ENCODE assay signal across 12 mouse cellular contexts in the genomic region with DNA sequence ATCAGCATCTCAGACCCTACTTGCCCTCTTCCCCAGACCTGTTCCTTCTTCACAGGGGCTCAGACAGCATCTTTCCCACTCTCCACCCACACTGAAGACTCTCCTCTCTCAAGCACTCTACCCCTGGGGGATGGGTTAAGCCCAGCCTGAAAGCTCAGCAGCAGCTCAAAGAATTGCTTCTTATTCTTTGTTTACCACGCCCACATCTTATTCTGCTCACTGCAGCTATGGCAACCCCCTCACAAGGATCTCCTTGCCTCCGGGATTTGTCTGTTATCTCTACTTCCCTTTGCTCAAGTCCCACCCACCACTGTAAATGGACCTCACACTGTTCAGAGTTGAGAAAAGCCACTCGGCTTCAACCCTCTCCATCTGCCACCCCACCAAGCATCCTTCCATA. TPM values are rescaled to one million over a fixed set of nuclear protein-coding genes. Genes with fewer than 3 reads are reported as not detected.
DNase-seq lines count a peak whose midpoint lies in the region; ATAC-seq and TF ChIP-seq lines count a peak whose summit lies in the region.
"Had no signal": no experiment of that assay in that cellular context is flagged by ENCODE, and none has a peak within 500 bp of the region (broad histone marks: within the 10 kb centered on the region; RNA-seq: fewer than 3 reads in every experiment).

No protein-coding gene starts in this region.

- intact Hi-C loops in heart, postnatal 14 days (cut with DNase I): no loop called here

- H3K4me3 ChIP-seq in hindbrain, embryonic 11.5 days (ENCODE audit: low read depth, low read length): no peak overlapping the region
- no peak overlapping the region for H3K4me3 ChIP-seq in midbrain, postnatal 0 days (ENCODE audit: low read depth, low read length)
- H3K4me3 ChIP-seq: erythroblast, embryonic 14.5 days; heart, embryonic 15.5 days had no signal

- no peaks in the 10 kb centered on the region for H3K36me3 ChIP-seq in hindbrain, embryonic 11.5 days (ENCODE audit: control insufficient read depth, insufficient read depth, low read length)
- no peaks in the 10 kb centered on the region for H3K36me3 ChIP-seq in midbrain, postnatal 0 days (ENCODE audit: insufficient read depth, low read length)
- H3K36me3 ChIP-seq: heart, embryonic 15.5 days had no signal

- no peak overlapping the region for H3K27ac ChIP-seq in hindbrain, embryonic 11.5 days (ENCODE audit: low read depth, low read length)
- no peak overlapping the region for H3K27ac ChIP-seq in midbrain, postnatal 0 days (ENCODE audit: low read depth, low read length)
- H3K27ac ChIP-seq: heart, embryonic 15.5 days had no signal

- H3K9me3 ChIP-seq in hindbrain, embryonic 11.5 days (ENCODE audit: control insufficient read depth, low read length): no peaks in the 10 kb centered on the region
- H3K9me3 ChIP-seq in midbrain, postnatal 0 days (ENCODE audit: low read length): no peaks in the 10 kb centered on the region
- H3K9me3 ChIP-seq: heart, embryonic 15.5 days had no signal

- peak; percentile 3 for DNase-seq in layer of hippocampus, adult 11-12 months (ENCODE audit: low spot score)
- no peak for DNase-seq in layer of hippocampus, postnatal 10 days (ENCODE audit: low spot score in 2 of 2)
- peak; percentile 30 for DNase-seq in hindbrain, embryonic 11.5 days (ENCODE audit: low spot score)
- peak; percentile 20 for DNase-seq in midbrain, postnatal 0 days (ENCODE audit: low spot score)
- no peak for DNase-seq in gastrocnemius, adult 18-20 months (ENCODE audit: low spot score)
- DNase-seq in heart, postnatal 14 days: no peak
- no peak for DNase-seq in adrenal gland, adult 18-20 months (ENCODE audit: low spot score in 2 of 2)
- DNase-seq: adrenal gland, postnatal 14 days; lung, postnatal 14 days had no signal

- TF ChIP-seq CTCF in midbrain, postnatal 0 days (IDR thresholded peaks at IDR 0.05): no peak

- ATAC-seq in common myeloid progenitor, adult 5-6 weeks (replicated peaks; ENCODE audit: low read depth, poor library complexity, severe bottlenecking): peak; percentile 57
- peak; percentile 30; the same call in 1 of the 2 replicates for ATAC-seq in hindbrain, embryonic 11.5 days (ENCODE audit: low FRiP score)
- no peak for ATAC-seq in midbrain, postnatal 0 days (ENCODE audit: low FRiP score)

- H3K4me1 ChIP-seq in hindbrain, embryonic 11.5 days (replicated peaks; ENCODE audit: control insufficient read depth, insufficient read depth, low read length): no peaks in the 10 kb centered on the region
- H3K4me1 ChIP-seq in midbrain, postnatal 0 days (ENCODE audit: insufficient read depth, low read length): no peaks in the 10 kb centered on the region

- no peak overlapping the region for H3K9ac ChIP-seq in hindbrain, embryonic 11.5 days (ENCODE audit: low read depth, low read length)
- H3K9ac ChIP-seq in midbrain, postnatal 0 days (replicated peaks; ENCODE audit: low read length, poor library complexity, severe bottlenecking): no peak overlapping the region
- H3K9ac ChIP-seq: heart, embryonic 15.5 days had no signal

- 14% methylated on average over 3 of the region's 3 CpGs for WGBS in hindbrain, embryonic 11.5 days
- WGBS in midbrain, postnatal 0 days: 9% methylated on average over 3 of the region's 3 CpGs

- H3K27me3 ChIP-seq in hindbrain, embryonic 11.5 days (ENCODE audit: control insufficient read depth, insufficient read depth, low read length): no peaks in the 10 kb centered on the region
- no peaks in the 10 kb centered on the region for H3K27me3 ChIP-seq in midbrain, postnatal 0 days (ENCODE audit: insufficient read depth, low read length)
- H3K27me3 ChIP-seq: heart, embryonic 15.5 days had no signal

- no peak overlapping the region for H3K4me2 ChIP-seq in hindbrain, embryonic 11.5 days (replicated peaks; ENCODE audit: low read depth, low read length)
- no peak overlapping the region for H3K4me2 ChIP-seq in midbrain, postnatal 0 days (ENCODE audit: low read depth, low read length, poor library complexity, severe bottlenecking)
- H3K4me2 ChIP-seq: heart, embryonic 15.5 days had no signal

RNA-seq across cellular contexts. Expression of a gene that starts 28.7 kb away (rescaled TPM):
- 10 to 100 TPM; 22.9 to 27.5 TPM for total RNA-seq in layer of hippocampus, postnatal 10 days (2021)
- 26.1 and 32.0 TPM in 2 replicates for total RNA-seq in common myeloid progenitor, adult 5-6 weeks (2017)
- 6.3 and 7.0 TPM in 2 replicates for polyA plus RNA-seq in hindbrain, embryonic 11.5 days (2014; fragmentation: Nextera tagmentation; extraction: Ambion mirVana)
- total RNA-seq in midbrain, postnatal 0 days (2014; rRNA removed): 4.3 TPM in 2 replicates
- 1.4 and 2.0 TPM in 2 replicates for polyA plus RNA-seq in midbrain, postnatal 0 days (2015; fragmentation: Nextera tagmentation; extraction: Ambion mirVana)
- total RNA-seq in gastrocnemius, adult 18-20 months (2021): 10 to 100 TPM; 25.9 to 32.7 TPM
- total RNA-seq in heart, postnatal 14 days (2021): 10 to 100 TPM; 50.4 to 54.5 TPM
- total RNA-seq in adrenal gland, adult 18-20 months (2021): 10 to 100 TPM; 41.1 to 48.4 TPM

Comparison
In these comparisons a context has a peak if more than half of its experiments do, and no peak if none do; other contexts are left out.
1. DNase-seq: peak in layer of hippocampus, adult 11-12 months (single experiment), hindbrain, embryonic 11.5 days (single experiment) and midbrain, postnatal 0 days (single experiment); none in layer of hippocampus, postnatal 10 days (0 of 2), gastrocnemius, adult 18-20 months (single experiment), heart, postnatal 14 days (0 of 2) and adrenal gland, adult 18-20 months (0 of 2).